Mouse (Mus musculus) brain, embryonic 14.5 days (tissue): ENCODE measurements around the gene Tigd3.

Experiments
- CTCF ChIP-seq: fragments of 200-500 bp; IDR thresholded peaks from 2 replicates; pipeline ENCODE4 v1.5.1; 2012; ENCODE audit warnings: inconsistent platforms, mild to moderate bottlenecking, moderate library complexity, borderline replicate concordance; ENCODE audit not compliant: insufficient read depth, insufficient read length; ENCODE audit errors: extremely low read depth
- POLR2A ChIP-seq: fragments of 200-500 bp; IDR thresholded peaks from 2 replicates; pipeline ENCODE4 v1.6.1; 2012; ENCODE audit warnings: mild to moderate bottlenecking, inconsistent platforms, borderline replicate concordance; ENCODE audit not compliant: poor library complexity, insufficient read depth, insufficient read length, severe bottlenecking; ENCODE audit errors: extremely low read depth

DNA sequence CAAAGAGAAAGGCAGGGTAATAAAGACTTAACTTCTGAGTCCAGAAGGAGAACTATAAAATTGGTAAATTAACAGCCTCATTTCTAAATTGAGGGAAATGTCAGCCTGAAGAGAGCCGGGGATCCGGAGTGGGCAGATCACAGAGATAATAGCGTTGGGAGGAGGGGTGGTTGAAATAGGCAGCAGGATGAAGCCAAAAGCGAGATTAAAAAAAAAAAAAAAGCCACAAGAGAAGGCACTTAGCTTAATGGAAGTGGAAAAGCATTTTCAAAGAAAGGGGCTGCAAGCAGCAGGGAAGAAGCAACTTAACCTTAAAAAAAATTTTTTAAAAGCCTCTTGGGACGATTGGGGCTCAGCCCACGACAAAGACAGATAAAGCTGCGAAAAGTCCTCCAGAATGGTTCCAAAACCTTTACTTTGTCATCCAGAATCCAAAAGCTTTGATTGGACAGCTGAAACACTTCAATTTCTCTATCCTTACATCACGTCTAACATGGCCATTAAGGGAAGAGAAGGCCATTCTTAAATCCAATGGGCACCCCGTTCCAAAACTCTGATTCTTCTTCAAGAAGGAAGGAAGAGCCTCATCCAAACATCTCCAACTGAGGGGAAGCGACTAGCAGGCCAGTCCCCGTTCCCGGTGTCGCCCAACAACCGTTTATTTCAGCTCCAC is 17.6 kb upstream of the Tigd3 start:
- TF ChIP-seq CTCF (no peak), POLR2A (no peak)
